Mouse (Mus musculus): ENCODE results near the gene Fbll1. TPM values are rescaled to one million over a fixed set of nuclear protein-coding genes. Genes with fewer than 3 reads are reported as not detected.
"Not testable (repeated sequence)": the region's sequence is repeated elsewhere in the genome, so short reads cannot be mapped to it uniquely, and the experiment has no call there.

The Fbll1 gene
- 10 to 100 TPM; 50.7 to 53.7 TPM for total RNA-seq (2021)

DNA sequence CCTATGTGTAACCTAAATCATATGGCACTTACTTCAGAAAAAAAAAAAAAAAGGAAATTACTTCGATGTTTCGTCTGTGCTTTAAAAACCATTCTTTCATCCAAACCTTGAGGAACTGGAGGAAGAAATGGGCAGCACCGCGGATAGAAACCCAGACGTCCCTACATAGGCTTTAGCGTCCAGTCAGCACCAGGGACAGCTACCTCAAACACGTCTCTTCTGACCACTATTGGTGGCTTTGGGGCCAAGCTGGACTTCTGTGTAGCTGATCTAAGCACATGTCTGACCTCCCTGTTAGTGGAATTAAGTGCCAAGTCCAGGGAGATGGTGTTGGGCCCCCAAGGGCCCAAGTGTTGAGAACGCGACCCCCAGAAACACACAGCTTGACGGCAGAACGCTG, at the start of gene Fbll1:
Gene Fbll1 (minus strand): TSS at position 11 of the 400 bp plus-strand sequence.
- DNase-seq (ENCODE audit: extremely low spot score in 1 of 2, low spot score in 1 of 2), result peak in 1 of 2 experiments; percentile 33

DNA sequence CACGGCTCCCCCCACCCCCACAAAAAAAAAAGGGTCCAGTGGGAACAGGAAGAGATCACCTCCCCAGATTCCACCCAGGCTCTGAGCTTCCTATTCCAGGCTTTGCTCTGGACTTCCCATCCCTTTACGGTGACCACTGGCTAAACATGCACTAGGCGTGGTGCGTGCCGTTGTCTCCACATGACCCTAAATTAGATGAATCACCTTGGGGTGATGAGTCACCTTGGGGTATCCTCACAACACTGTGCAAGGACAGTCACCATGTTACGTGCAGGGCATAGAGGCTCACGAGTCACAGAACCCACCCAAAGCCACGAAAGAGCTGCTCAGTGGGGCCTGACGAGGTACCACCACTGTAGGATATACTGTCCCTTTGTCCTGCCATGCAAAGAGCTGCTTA, 45.6 kb upstream of the Fbll1 start:
- no peak for DNase-seq (ENCODE audit: extremely low spot score in 1 of 2, low spot score in 1 of 2)

DNA sequence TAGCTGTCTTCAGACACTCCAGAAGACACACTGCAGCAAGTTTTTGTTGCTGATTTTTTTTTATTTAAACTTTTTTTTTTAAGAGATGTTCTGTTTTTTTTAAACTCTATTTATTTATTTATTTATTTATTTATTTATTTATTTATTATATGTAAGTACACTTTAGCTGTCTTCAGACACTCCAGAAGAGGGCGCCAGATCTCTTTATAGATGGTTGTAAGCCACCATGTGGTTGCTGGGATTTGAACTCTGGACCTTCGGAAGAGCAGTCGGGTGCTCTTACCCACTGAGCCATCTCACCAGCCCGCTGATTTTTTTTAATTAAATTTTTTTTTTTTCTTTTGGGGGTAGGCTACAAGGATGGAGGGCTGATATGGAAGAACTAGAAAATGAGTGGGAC, 43.9 kb upstream of the Fbll1 start:
- DNase-seq (ENCODE audit: extremely low spot score in 1 of 2, low spot score in 1 of 2), result not testable (repeated sequence)

GRCm38 (mm10) chr11:35841738-35842325, 43.1 kb upstream of the Fbll1 start:
- DNase-seq (ENCODE audit: extremely low spot score in 1 of 2, low spot score in 1 of 2), result no peak

DNA sequence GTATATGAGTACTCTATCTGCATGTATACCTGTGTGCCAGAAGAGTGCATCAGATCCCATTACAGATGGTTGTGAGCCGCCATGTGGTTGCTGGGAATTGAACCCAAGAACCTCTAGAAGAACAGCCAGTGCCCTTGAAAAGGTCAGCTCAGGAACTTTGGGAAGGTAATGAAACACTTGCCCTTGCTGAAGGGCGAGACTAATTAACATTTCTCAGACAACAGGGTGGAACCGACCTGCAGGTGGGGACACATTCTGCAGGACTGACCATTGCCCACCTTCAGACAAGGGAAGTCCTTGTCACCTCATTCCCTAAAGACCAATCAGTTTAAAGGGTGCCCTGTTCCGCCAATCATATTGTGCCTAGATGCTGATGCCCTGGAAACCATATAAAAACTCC, 42.1 kb upstream of the Fbll1 start:
- not testable (repeated sequence) for DNase-seq (ENCODE audit: extremely low spot score in 1 of 2, low spot score in 1 of 2)

DNA sequence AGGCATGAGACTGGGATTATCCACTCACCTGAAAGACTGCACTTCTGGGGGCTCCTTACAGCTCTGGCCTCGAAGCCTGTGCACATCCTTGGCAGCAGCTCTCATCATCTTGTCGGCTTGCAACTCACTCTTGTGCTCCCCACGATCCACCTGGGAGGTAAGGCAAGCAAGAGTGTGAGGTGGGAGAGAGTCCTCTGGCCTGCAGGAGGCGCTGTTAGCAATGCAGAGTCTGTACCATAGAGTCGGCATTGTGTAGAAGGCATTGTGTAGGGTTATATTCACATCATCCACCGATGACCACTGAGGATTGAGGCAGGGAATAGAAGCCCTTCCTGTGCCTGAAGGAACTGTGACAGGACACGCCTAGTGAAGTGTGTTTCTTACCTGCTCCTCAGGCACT, 41.6 kb upstream of the Fbll1 start:
- DNase-seq (ENCODE audit: extremely low spot score in 1 of 2, low spot score in 1 of 2), result no peak

- DNase-seq (ENCODE audit: extremely low spot score in 1 of 2, low spot score in 1 of 2), result peak; percentile 36 to 50
Observed at GRCm38 (mm10) chr11:35838345-35839338, 40.0 kb upstream of the Fbll1 start.

DNA sequence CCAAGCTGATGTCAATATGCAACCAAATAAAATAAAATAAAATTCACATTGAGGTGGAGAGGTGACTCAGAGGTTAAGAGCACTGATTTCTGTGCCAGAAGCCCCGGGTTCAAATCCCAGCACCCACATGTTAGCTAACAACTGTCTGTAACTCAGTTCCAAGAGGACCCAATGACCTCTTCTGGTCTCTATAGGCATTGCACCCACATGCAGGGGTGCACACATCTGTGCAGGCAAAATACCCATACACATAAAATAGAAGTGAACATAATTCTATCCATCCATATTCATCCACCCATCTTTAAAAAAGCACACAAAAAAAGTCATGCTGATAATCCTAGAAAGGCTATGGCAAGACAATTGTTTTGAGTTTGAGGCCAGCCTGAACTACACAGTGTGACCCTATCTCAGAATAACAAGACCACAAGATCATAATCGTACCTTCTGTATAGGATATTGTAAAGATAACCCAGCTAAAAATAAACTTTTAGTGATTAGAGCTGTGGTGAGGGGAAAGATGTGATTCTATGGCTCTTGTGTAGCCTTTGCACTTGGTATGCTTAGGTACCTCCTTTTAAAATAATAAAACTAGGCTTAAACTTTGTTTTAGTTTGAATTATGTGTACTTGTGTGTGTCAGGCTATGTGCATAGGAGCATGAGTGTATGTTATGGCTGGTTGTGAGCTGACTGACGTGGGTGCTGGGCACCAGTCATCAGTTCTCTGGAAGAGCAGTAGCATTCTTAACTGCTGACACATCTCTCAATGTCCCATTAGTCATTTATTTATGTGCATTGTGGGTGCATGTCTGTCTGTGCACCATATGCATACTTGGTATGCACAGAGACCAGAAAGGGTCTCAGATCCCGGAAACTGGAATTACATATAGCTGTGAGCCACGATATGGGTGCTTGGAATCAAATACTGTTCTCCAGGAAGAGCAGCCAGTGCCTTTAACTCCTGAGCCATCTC, 38.8 kb upstream of the Fbll1 start:
- no peak for DNase-seq (ENCODE audit: extremely low spot score in 1 of 2, low spot score in 1 of 2)

GRCm38 (mm10) chr11:35834022-35834760, 35.5 kb upstream of the Fbll1 start, which contains the start of gene Rars:
Gene Rars (minus strand): TSS chr11:35834506.
- DNase-seq (ENCODE audit: extremely low spot score in 1 of 2, low spot score in 1 of 2), result peak; percentile 83 to 94

- no peak for DNase-seq (ENCODE audit: extremely low spot score in 1 of 2, low spot score in 1 of 2)
Observed at GRCm38 (mm10) chr11:35833270-35833669, 34.6 kb upstream of the Fbll1 start.

DNA sequence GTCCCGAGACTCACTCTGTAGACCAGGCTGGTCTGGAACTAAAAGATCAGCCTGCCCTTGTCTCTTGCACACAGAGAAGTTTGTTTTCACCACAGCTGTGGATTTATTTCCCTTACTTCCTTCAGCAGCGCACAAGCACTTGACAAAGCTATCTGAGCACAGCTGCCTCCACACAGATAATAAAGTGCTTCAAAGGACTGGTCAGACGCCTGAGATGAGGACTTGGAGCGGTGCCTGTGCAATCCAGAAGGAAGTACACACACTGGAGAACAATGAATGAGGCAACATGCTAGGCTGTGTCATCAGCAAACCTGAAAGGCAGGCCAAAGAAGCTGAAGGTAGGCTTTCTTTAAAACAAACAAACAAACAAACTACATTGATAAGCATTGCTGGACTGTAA, 33.5 kb upstream of the Fbll1 start:
- no peak for DNase-seq (ENCODE audit: extremely low spot score in 1 of 2, low spot score in 1 of 2)

DNA sequence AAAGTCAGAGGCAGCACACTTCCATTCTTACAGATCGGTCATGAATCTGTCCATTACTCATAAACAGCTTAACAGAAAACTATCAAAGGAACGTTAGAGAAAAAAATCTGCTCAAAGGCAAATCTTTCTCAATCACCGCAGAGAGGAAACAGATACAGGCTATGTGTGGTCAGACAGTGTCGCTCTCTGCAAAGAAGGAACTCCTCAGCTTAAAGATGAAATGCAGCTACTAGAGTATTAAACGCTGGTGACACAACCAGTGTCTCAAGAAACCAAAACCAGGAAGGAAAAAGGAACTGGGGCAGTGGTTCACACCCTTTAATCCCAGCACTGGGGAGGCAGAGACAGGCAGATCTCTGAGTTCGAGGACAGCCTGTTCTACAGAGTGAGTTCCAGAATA, 29.0 kb upstream of the Fbll1 start:
- DNase-seq (ENCODE audit: extremely low spot score in 1 of 2, low spot score in 1 of 2), result no peak

GRCm38 (mm10) chr11:35816316-35816715, 17.6 kb upstream of the Fbll1 start:
- no peak for DNase-seq (ENCODE audit: extremely low spot score in 1 of 2, low spot score in 1 of 2)

GRCm38 (mm10) chr11:35811458-35811857, 12.8 kb upstream of the Fbll1 start:
- DNase-seq (ENCODE audit: extremely low spot score in 1 of 2, low spot score in 1 of 2), result no peak

- no peak for DNase-seq (ENCODE audit: extremely low spot score in 1 of 2, low spot score in 1 of 2)
Observed at GRCm38 (mm10) chr11:35801332-35801731, 2.6 kb upstream of the Fbll1 start.

DNA sequence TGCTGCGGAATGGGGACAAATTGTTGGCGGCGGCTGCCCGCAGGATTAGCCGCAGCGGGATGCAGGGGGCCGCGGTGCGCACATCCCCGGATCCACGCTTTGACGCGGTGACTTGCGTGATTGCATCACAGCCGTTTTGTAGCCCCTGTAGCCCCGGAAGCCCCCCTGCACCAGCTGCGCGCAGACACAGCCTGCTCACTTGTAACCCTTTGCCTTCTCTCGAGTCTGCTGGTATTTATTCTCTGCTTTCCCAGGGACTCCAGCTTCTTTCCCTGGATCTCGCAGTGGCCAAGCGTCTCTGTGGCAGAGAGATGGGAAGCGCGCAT, 226 bp downstream of the Fbll1 start:
- peak; percentile 63 to 71 for DNase-seq (ENCODE audit: extremely low spot score in 1 of 2, low spot score in 1 of 2)

- peak; percentile 22 to 35 for DNase-seq (ENCODE audit: extremely low spot score in 1 of 2, low spot score in 1 of 2)
Observed at GRCm38 (mm10) chr11:35797751-35798494, 761 bp downstream of the Fbll1 start.

- DNase-seq (ENCODE audit: extremely low spot score in 1 of 2, low spot score in 1 of 2), result not testable (repeated sequence)
Observed at GRCm38 (mm10) chr11:35792800-35793199, 5.9 kb downstream of the Fbll1 start.

- DNase-seq (ENCODE audit: extremely low spot score in 1 of 2, low spot score in 1 of 2), result no peak
Observed at GRCm38 (mm10) chr11:35788443-35788842, 10.2 kb downstream of the Fbll1 start.

All from layer of hippocampus, postnatal 25 days (tissue).